Mouse (Mus musculus) forebrain, embryonic 10.5 days (tissue): ENCODE measurements around the gene Agap1. TPM values are rescaled to one million over a fixed set of nuclear protein-coding genes. Genes with fewer than 3 reads are reported as not detected.

Experiments used
- DNase-seq: peaks from one replicate; pipeline ENCODE4 v3.0.0-alpha.2; 2017; ENCODE audit warnings: low spot score; ENCODE audit errors: extremely low spot score
- H3K27ac ChIP-seq: fragments of 300-500 bp; sonication (generic); 2 replicates; pipeline ENCODE4 v1.5.1; 2016; ENCODE audit warnings: mild to moderate bottlenecking
- H3K27me3 ChIP-seq: fragments of 300-500 bp; sonication (generic); 2 replicates; pipeline ENCODE4 v1.6.1; 2016; ENCODE audit warnings: mild to moderate bottlenecking; ENCODE audit not compliant: poor library complexity, severe bottlenecking
- H3K36me3 ChIP-seq: fragments of 300-500 bp; sonication (generic); replicated peaks from 2 replicates; pipeline ENCODE4 v1.6.1; 2016; ENCODE audit warnings: mild to moderate bottlenecking, moderate library complexity
- H3K4me1 ChIP-seq: fragments of 300-500 bp; sonication (generic); 2 replicates; pipeline ENCODE4 v1.6.1; 2016
- H3K4me3 ChIP-seq: fragments of 300-500 bp; sonication (generic); 2 replicates; pipeline ENCODE4 v1.5.1; 2016; ENCODE audit warnings: mild to moderate bottlenecking, moderate library complexity
- H3K9me3 ChIP-seq: fragments of 300-500 bp; sonication (generic); 2 replicates; pipeline ENCODE4 v1.6.1; 2016; ENCODE audit warnings: mild to moderate bottlenecking, moderate library complexity
- WGBS: fragments of 180-500 bp; shearing (Covaris S2); methylation state at CpG from one replicate; pipeline ENCODE4 v1.1.7; 2016; 5-methylcytosine and 5-hydroxymethylcytosine counted together
- polyA plus RNA-seq: library from polyadenylated mRNA; unstranded; fragments of >200 nt; fragmentation: Nextera tagmentation; extraction: Ambion mirVana; gene quantifications from 2 replicates; pipeline ENCODE4 v1.2.1, GENCODE M21; 2016

The Agap1 gene
- polyA plus RNA-seq, 1 experiment from 2014 or later, result 14.3 TPM

- peaks cover 34% of the 10 kb centered on the region for H3K36me3 ChIP-seq
- no peak for DNase-seq
- no peak overlapping the region for H3K27ac ChIP-seq
- peaks cover 52% of the 10 kb centered on the region for H3K4me1 ChIP-seq
- H3K9me3 ChIP-seq, result no peaks in the 10 kb centered on the region; the same call in 1 of the 2 replicates
- H3K27me3 ChIP-seq, result peaks cover 49% of the 10 kb centered on the region
- H3K4me3 ChIP-seq, result no peak overlapping the region
- WGBS, result 84% methylated on average over 8 of the region's 8 CpGs
Measured at GRCm38 (mm10) chr1:89766891-89767290, 312.3 kb downstream of the Agap1 start.

DNA sequence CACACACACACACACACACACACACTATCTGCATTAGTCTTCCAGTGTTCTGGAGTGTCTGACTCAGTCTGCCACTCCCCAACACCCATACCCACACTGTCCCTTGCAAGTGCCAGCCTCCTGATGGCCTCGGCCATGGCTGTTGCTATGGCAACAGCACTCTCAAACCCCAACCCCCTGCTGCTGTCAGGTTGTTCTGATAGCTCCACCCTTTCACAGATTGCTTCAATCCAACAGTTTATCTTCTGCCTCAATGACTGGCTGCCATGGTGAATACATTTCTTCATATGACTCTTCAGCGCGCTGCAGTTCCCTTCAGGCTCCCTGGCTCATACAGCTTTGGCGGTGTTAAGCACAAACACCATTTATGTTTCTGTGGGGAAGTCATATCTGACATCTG lies 315.0 kb downstream of the Agap1 start:
- no peak overlapping the region for H3K4me3 ChIP-seq
- no peak for DNase-seq
- 82% methylated on average over 4 of the region's 4 CpGs for WGBS
- H3K27ac ChIP-seq, result no peak overlapping the region
- no peaks in the 10 kb centered on the region for H3K9me3 ChIP-seq
- H3K4me1 ChIP-seq, result peaks cover 48% of the 10 kb centered on the region
- H3K27me3 ChIP-seq, result peaks cover 27% of the 10 kb centered on the region
- peaks cover 30% of the 10 kb centered on the region for H3K36me3 ChIP-seq

DNA sequence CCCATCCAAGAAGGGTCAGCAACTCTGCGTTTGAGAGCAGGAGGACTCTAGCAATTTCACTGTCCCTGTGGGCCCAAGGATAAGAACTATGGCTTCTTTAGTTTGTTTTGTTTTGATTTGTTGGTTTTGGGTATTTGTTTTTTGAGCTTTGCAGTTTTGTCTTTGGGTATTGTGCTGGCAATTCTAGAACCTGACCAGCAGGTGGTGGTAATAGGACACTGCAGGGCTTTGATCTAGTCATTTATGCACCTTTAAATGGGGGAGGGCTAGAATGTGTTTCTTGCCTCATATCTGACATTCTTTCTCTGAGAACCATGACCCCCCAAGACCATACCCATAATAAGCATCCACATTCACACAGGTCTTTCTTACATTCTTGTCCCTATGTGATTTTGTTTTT lies 315.7 kb downstream of the Agap1 start:
- WGBS, result 82% methylated on average over 1 of the region's 1 CpGs
- DNase-seq, result no peak
- Histone ChIP-seq H3K4me3 (no peak overlapping the region), H3K36me3 (peaks cover 30% of the 10 kb centered on the region), H3K4me1 (peaks cover 54% of the 10 kb centered on the region), H3K27me3 (peaks cover 21% of the 10 kb centered on the region), H3K9me3 (no peaks in the 10 kb centered on the region), H3K27ac (no peak overlapping the region)

GRCm38 (mm10) chr1:89775750-89776149 lies 321.1 kb downstream of the Agap1 start:
- DNase-seq, result no peak
- H3K4me1 ChIP-seq, result peaks cover 32% of the 10 kb centered on the region
- H3K9me3 ChIP-seq, result no peaks in the 10 kb centered on the region
- H3K4me3 ChIP-seq, result no peak overlapping the region
- no peaks in the 10 kb centered on the region; the same call in 1 of the 2 replicates for H3K27me3 ChIP-seq
- WGBS, result 59% methylated on average over 4 of the region's 4 CpGs
- no peak overlapping the region for H3K27ac ChIP-seq
- H3K36me3 ChIP-seq, result peaks cover 25% of the 10 kb centered on the region

DNA sequence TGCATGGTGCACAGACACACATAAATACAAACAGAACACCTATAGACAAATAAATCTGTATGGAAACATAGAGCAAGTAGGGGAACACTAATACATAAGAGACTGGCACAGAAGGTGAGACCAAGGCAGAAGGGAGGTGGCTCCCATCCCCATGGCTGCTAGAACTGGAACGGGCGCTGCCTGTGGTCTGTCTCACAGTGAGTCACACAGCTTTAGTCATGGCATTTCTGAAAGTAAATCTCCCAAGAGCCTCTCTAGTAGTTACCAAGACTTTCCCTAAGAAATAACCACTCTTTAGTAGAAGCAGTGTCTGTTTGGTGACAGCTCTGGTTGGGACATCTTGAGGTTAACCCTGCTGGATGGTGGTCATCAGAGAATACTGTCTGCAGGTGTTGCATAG lies 326.1 kb downstream of the Agap1 start:
- Histone ChIP-seq H3K36me3 (peaks cover 16% of the 10 kb centered on the region), H3K27me3 (0 out of 2 replicates have a peak, but pooled peaks cover 3% of the 10 kb centered on the region), H3K4me1 (peaks cover 35% of the 10 kb centered on the region), H3K27ac (no peak overlapping the region), H3K9me3 (no peaks in the 10 kb centered on the region), H3K4me3 (no peak overlapping the region)
- 95% methylated on average over 2 of the region's 2 CpGs for WGBS
- DNase-seq, result no peak

- Histone ChIP-seq H3K4me1 (peaks cover 43% of the 10 kb centered on the region), H3K36me3 (peaks cover 14% of the 10 kb centered on the region), H3K9me3 (no peaks in the 10 kb centered on the region), H3K27me3 (0 out of 2 replicates have a peak, but pooled peaks cover 4% of the 10 kb centered on the region), H3K27ac (no peak overlapping the region), H3K4me3 (no peak overlapping the region)
- no peak for DNase-seq
- 77% methylated on average over 8 of the region's 8 CpGs for WGBS
Measured at GRCm38 (mm10) chr1:89781861-89782260, 327.3 kb downstream of the Agap1 start.

GRCm38 (mm10) chr1:89786793-89787192 lies 332.2 kb downstream of the Agap1 start:
- Histone ChIP-seq H3K27me3 (0 out of 2 replicates have a peak, but pooled peaks cover 4% of the 10 kb centered on the region), H3K36me3 (peaks cover 29% of the 10 kb centered on the region), H3K9me3 (no peaks in the 10 kb centered on the region), H3K27ac (no peak overlapping the region), H3K4me3 (no peak overlapping the region), H3K4me1 (peaks cover 39% of the 10 kb centered on the region)
- DNase-seq, result no peak
- WGBS, result 94% methylated on average over 6 of the region's 6 CpGs

DNA sequence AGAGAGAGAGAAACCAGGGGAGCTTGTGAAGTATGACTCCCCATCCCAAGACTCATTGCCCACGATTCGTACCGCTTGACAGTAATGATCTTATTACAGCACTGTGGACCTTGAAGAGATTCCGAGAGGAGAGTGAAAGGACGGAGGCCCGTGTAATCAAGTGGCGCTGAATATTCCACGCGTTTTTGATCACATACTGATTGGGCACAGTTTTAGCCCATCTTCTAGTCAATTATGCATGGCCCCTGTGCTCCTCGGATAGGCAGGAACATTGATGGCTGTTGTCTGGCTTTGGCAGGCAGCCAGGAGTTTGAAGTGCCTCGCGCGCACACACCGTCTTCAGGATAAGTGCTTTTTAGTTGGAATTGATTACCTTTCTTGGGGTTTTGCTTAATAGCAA lies 344.1 kb downstream of the Agap1 start:
- H3K36me3 ChIP-seq, result peaks cover 37% of the 10 kb centered on the region
- DNase-seq, result no peak
- H3K4me1 ChIP-seq, result no peaks in the 10 kb centered on the region
- WGBS, result 95% methylated on average over 14 of the region's 14 CpGs
- H3K27me3 ChIP-seq, result no peaks in the 10 kb centered on the region
- no peak overlapping the region for H3K4me3 ChIP-seq
- no peaks in the 10 kb centered on the region for H3K9me3 ChIP-seq
- H3K27ac ChIP-seq, result no peak overlapping the region

GRCm38 (mm10) chr1:89801506-89801905 lies 346.9 kb downstream of the Agap1 start:
- WGBS, result 86% methylated on average over 5 of the region's 5 CpGs
- no peaks in the 10 kb centered on the region for H3K4me1 ChIP-seq
- H3K27ac ChIP-seq, result no peak overlapping the region
- DNase-seq, result no peak
- H3K27me3 ChIP-seq, result no peaks in the 10 kb centered on the region
- no peaks in the 10 kb centered on the region for H3K9me3 ChIP-seq
- H3K4me3 ChIP-seq, result no peak overlapping the region
- peaks cover 18% of the 10 kb centered on the region for H3K36me3 ChIP-seq

DNA sequence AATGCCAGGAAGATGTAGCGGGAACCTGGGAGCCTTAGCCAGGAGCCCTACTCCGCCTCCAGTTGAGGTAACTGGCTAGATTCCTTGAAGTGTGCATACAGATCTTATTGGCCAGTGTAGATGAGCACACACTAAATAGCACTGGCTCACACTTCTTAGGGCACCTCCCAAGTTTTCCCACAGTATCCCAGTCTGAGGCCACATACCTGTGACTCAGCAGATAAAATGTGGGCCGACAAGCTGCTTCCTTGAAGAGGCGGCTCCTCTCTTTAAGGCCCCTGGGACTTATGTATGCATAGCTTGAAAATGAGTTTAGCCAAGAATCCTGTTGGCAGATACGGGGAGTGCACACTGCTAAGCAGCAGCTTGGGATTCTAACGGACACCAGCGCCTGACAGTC lies 350.4 kb downstream of the Agap1 start:
- WGBS, result 94% methylated on average over 7 of the region's 7 CpGs
- Histone ChIP-seq H3K36me3 (peaks cover 16% of the 10 kb centered on the region), H3K4me1 (no peaks in the 10 kb centered on the region), H3K27me3 (no peaks in the 10 kb centered on the region), H3K27ac (no peak overlapping the region), H3K9me3 (no peaks in the 10 kb centered on the region), H3K4me3 (no peak overlapping the region)
- DNase-seq, result no peak

- Histone ChIP-seq H3K27ac (no peak overlapping the region), H3K4me3 (no peak overlapping the region), H3K27me3 (peaks cover 4% of the 10 kb centered on the region), H3K9me3 (no peaks in the 10 kb centered on the region), H3K4me1 (peaks cover 15% of the 10 kb centered on the region), H3K36me3 (no peaks in the 10 kb centered on the region)
- WGBS, result 94% methylated on average over 8 of the region's 8 CpGs
- DNase-seq, result no peak
Measured at GRCm38 (mm10) chr1:89812816-89813215, 358.2 kb downstream of the Agap1 start.

DNA sequence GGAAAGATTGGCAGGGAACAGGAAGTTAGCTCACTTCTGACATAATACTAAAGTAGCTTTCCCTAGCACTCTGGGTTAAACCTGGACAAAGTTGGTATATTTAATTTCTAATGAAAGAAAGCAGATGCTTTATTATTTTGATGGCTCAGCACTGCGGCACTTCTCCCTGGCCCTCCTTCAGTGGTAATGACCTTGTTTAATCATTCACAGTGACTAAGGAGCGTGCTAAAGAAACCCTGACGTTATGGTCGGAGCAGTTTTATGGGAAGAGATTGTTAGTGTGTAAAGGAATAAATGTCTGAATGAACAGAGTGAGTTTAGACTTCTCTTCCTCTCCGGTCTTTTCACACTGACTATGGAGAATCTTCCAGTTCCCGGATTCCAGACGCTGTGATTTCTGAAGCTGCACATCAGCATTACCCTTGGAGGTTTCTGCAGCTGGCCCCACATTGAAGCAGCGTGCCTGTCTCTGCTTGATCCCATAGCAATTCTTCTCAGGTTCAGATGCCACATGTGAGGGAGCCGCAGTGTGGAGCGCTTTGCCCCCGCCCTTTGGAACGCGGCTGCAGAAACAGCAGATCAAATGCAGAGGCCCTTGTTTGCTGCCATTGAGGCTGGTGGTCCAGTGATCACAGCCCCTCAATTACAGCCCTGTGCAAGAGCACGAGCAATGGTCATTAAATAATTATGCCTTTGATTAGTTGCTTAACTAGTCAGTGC lies 362.0 kb downstream of the Agap1 start:
- H3K4me1 ChIP-seq, result peaks cover 20% of the 10 kb centered on the region
- no peaks in the 10 kb centered on the region for H3K36me3 ChIP-seq
- H3K27ac ChIP-seq, result no peak overlapping the region
- peak; percentile 21 for DNase-seq
- H3K9me3 ChIP-seq, result no peaks in the 10 kb centered on the region
- H3K27me3 ChIP-seq, result peaks cover 33% of the 10 kb centered on the region
- 67% methylated on average over 14 of the region's 14 CpGs for WGBS
- H3K4me3 ChIP-seq, result no peak overlapping the region

- Histone ChIP-seq H3K27me3 (peaks cover 80% of the 10 kb centered on the region), H3K27ac (no peak overlapping the region), H3K4me1 (peaks cover 45% of the 10 kb centered on the region), H3K4me3 (no peak overlapping the region), H3K36me3 (no peaks in the 10 kb centered on the region), H3K9me3 (no peaks in the 10 kb centered on the region)
- WGBS, result 95% methylated on average over 4 of the region's 4 CpGs
- DNase-seq, result no peak
Measured at GRCm38 (mm10) chr1:89821822-89822221, 367.2 kb downstream of the Agap1 start.
